Mouse (Mus musculus) intestine, embryonic 16.5 days (tissue): Measurements from ENCODE around the gene Mypop. TPM values are rescaled to one million over a fixed set of nuclear protein-coding genes. Genes with fewer than 3 reads are reported as not detected.

Experiments
- ATAC-seq: fragments of 200-750 bp; cut with Nextera tagmentation; 2 replicates; pipeline ENCODE4 v1.8.0; 2017; ENCODE audit warnings: moderate TSS enrichment, moderate library complexity
- H3K27ac ChIP-seq: fragments of 300-500 bp; sonication (generic); 2 replicates; pipeline ENCODE4 v1.5.1; 2014; ENCODE audit warnings: mild to moderate bottlenecking, low read length
- H3K27me3 ChIP-seq: fragments of 300-500 bp; sonication (generic); replicated peaks from 2 replicates; pipeline ENCODE4 v1.6.1; 2014; ENCODE audit warnings: low read length, control low read depth, mixed read lengths; ENCODE audit not compliant: control insufficient read depth, insufficient read depth
- H3K36me3 ChIP-seq: fragments of 300-500 bp; sonication (generic); 2 replicates; pipeline ENCODE4 v1.6.1; 2014; ENCODE audit warnings: low read length, control low read depth; ENCODE audit not compliant: control insufficient read depth, insufficient read depth
- H3K4me1 ChIP-seq: fragments of 300-500 bp; sonication (generic); 2 replicates; pipeline ENCODE4 v1.6.1; 2014; ENCODE audit warnings: low read length, control low read depth, mixed read lengths; ENCODE audit not compliant: control insufficient read depth, insufficient read depth
- H3K4me2 ChIP-seq: fragments of 300-500 bp; sonication (generic); 2 replicates; pipeline ENCODE4 v1.6.1; 2014; ENCODE audit warnings: low read depth, low read length, control low read depth
- H3K4me3 ChIP-seq: fragments of 300-500 bp; sonication (generic); 2 replicates; pipeline ENCODE4 v1.5.1; 2014; ENCODE audit warnings: mild to moderate bottlenecking, low read length
- H3K9ac ChIP-seq: fragments of 300-500 bp; sonication (generic); 2 replicates; pipeline ENCODE4 v1.6.1; 2014; ENCODE audit warnings: low read depth, low read length
- H3K9me3 ChIP-seq: fragments of 300-500 bp; sonication (generic); 2 replicates; pipeline ENCODE4 v1.6.1; 2016; ENCODE audit warnings: low read length, control low read depth; ENCODE audit not compliant: control insufficient read depth
- WGBS: fragments of 180-500 bp; shearing (Covaris S2); extraction: QIAGEN DNeasy Blood & Tissue Kit; methylation state at CpG from one replicate; pipeline ENCODE4 v1.1.7; 2014; 5-methylcytosine and 5-hydroxymethylcytosine counted together
- polyA plus RNA-seq: library from polyadenylated mRNA; unstranded; fragments of >200 nt; fragmentation: Nextera tagmentation; extraction: Ambion mirVana; gene quantifications from 2 replicates; pipeline ENCODE4 v1.2.1, GENCODE M21; 2015

Mypop gene
- polyA plus RNA-seq, 1 experiment from 2014 or later, result 1.7 TPM

DNA sequence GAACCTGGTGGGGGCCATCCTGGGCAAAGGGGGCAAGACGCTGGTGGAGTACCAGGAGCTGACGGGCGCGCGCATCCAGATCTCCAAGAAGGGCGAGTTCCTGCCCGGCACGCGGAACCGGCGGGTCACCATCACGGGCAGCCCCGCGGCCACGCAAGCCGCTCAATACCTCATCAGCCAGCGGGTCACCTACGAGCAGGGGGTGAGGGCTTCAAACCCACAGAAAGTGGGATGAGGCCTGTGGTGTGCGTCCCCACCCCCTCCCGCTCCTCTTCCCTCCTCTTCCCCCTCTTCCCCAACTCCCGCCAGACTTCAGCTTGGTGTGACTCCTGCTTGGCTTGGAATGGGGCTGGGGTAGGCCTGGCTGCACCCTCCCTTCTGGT is 32.7 kb upstream of the Mypop start:
- Histone ChIP-seq H3K27ac (no peak overlapping the region), H3K9me3 (no peaks in the 10 kb centered on the region), H3K4me3 (peak overlapping the region; percentile 71), H3K4me1 (peaks cover 16% of the 10 kb centered on the region), H3K9ac (peak overlapping the region; percentile 71), H3K4me2 (peak overlapping the region; percentile 99), H3K27me3 (peaks cover 61% of the 10 kb centered on the region), H3K36me3 (no peaks in the 10 kb centered on the region)
- peak; percentile 43 for ATAC-seq
- WGBS, result 4% methylated on average over 21 of the region's 21 CpGs

DNA sequence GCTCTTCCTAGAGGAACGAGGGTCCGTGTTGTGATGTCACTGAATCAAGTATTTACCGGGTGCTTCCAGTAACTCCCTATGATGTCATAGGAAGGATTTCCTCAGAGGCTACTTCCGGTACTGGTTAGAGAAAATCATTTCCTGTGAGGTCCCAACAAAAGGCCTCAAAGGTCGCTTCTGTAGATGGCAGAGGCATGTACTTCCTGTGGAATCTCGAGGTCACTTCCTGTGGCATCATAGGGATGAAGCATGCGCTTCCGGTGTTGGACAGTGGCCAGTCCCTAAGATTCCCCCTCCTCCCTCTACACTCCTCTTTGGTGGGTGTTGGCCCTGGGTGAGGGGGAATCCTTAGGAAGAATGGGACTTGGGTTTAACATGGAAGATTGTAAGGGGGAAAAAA is 31.6 kb upstream of the Mypop start:
- Histone ChIP-seq H3K27ac (0 out of 2 replicates have a peak overlapping the region, but pooled peaks have one; percentile 2), H3K36me3 (no peaks in the 10 kb centered on the region), H3K27me3 (peaks cover 69% of the 10 kb centered on the region), H3K4me2 (no peak overlapping the region), H3K4me3 (no peak overlapping the region), H3K9me3 (no peaks in the 10 kb centered on the region), H3K4me1 (peaks cover 18% of the 10 kb centered on the region), H3K9ac (no peak overlapping the region)
- no peak for ATAC-seq
- 43% methylated on average over 8 of the region's 8 CpGs for WGBS

- no peak overlapping the region; the same call in 1 of the 2 replicates for H3K9ac ChIP-seq
These were observed 28.8 kb upstream of the Mypop start for GRCm38 (mm10) chr7:18962171-18962792.

GRCm38 (mm10) chr7:18962795-18963194 is 28.2 kb upstream of the Mypop start:
- Histone ChIP-seq H3K27me3 (peaks cover 62% of the 10 kb centered on the region), H3K9me3 (no peaks in the 10 kb centered on the region), H3K9ac (no peak overlapping the region; the same call in 1 of the 2 replicates), H3K4me1 (peaks cover 13% of the 10 kb centered on the region), H3K4me2 (peak overlapping the region; percentile 39), H3K27ac (no peak overlapping the region), H3K4me3 (peak overlapping the region; percentile 20), H3K36me3 (no peaks in the 10 kb centered on the region)
- no peak for ATAC-seq
- 1% methylated on average over 20 of the region's 20 CpGs for WGBS

More at GRCm38 (mm10) chr7:18962171-18962792, 28.8 kb upstream of the Mypop start:
- Histone ChIP-seq H3K9me3 (no peaks in the 10 kb centered on the region), H3K4me3 (peak overlapping the region; percentile 20), H3K27me3 (peaks cover 67% of the 10 kb centered on the region), H3K27ac (no peak overlapping the region), H3K4me2 (peak overlapping the region; percentile 39), H3K4me1 (peaks cover 17% of the 10 kb centered on the region), H3K36me3 (no peaks in the 10 kb centered on the region)
- no peak for ATAC-seq
- WGBS, result 3% methylated on average over 17 of the region's 17 CpGs

DNA sequence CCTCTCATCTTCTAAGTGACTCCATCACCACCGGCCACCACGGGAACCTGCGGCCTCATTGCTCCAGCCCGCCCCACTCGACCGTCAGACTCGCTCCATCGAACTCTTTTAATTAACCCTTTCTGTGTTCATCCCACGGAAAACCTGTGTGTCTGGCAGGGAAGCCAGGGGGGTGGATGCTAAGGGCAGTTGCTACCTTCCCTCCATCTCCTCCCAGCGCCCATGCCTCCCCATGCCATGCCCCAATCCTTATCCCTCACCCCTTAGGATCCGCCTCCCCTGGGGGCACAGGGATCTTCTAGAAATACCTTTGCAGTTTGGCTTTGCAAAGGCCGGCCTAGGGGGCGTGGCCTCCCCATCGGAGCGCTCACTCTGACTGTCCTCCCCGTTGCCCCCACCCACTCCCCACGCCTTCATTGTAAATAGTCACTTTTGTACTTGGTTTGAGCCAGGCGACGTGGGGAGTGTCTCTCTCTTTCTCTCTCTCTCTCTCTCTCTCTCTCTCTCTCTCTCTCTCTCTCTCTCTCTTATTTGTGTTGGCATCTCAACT is 27.7 kb upstream of the Mypop start:
- peaks cover 12% of the 10 kb centered on the region for H3K4me1 ChIP-seq
- no peak overlapping the region for H3K4me3 ChIP-seq
- H3K27ac ChIP-seq, result no peak overlapping the region
- no peaks in the 10 kb centered on the region for H3K36me3 ChIP-seq
- ATAC-seq, result no peak
- peaks cover 59% of the 10 kb centered on the region for H3K27me3 ChIP-seq
- no peak overlapping the region for H3K9ac ChIP-seq
- no peaks in the 10 kb centered on the region for H3K9me3 ChIP-seq
- H3K4me2 ChIP-seq, result no peak overlapping the region
- 1% methylated on average over 19 of the region's 19 CpGs for WGBS

- WGBS, result 79% methylated on average over 5 of the region's 5 CpGs
- Histone ChIP-seq H3K4me2 (no peak overlapping the region), H3K36me3 (no peaks in the 10 kb centered on the region), H3K4me1 (peaks cover 9% of the 10 kb centered on the region), H3K9me3 (no peaks in the 10 kb centered on the region), H3K4me3 (no peak overlapping the region), H3K27me3 (peaks cover 44% of the 10 kb centered on the region), H3K27ac (no peak overlapping the region), H3K9ac (no peak overlapping the region)
- ATAC-seq, result no peak
These were observed 25.7 kb upstream of the Mypop start for GRCm38 (mm10) chr7:18965312-18965711.

GRCm38 (mm10) chr7:18967603-18968002 is 23.4 kb upstream of the Mypop start:
- Histone ChIP-seq H3K9ac (no peak overlapping the region), H3K4me2 (no peak overlapping the region), H3K4me1 (peaks cover 8% of the 10 kb centered on the region), H3K27ac (no peak overlapping the region), H3K4me3 (no peak overlapping the region), H3K36me3 (no peaks in the 10 kb centered on the region), H3K9me3 (0 out of 2 replicates have a peak, but pooled peaks cover 5% of the 10 kb centered on the region), H3K27me3 (peaks cover 22% of the 10 kb centered on the region)
- WGBS, result 9% methylated on average over 8 of the region's 8 CpGs
- ATAC-seq, result peak; percentile 53

DNA sequence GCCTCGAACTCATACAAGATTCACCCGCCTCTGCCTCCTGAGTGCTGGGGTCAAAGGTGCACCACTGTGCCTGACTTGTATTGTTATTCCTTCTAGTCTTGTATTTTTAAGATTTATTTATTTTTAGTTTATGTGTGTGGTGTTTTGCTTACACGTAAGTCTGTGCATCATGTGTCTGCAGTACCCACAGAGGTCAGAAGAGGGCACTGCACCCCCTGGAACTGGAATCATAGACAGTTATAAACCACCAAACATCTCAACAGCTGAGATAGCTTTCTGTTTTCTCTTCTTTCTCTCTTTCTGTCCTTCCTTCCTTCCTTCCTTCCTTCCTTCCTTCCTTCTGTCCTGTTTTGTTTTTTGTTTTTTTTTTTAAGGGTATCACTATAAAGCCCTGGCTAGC is 20.1 kb upstream of the Mypop start:
- ATAC-seq, result no peak
- Histone ChIP-seq H3K9ac (no peak overlapping the region), H3K27ac (no peak overlapping the region), H3K4me3 (no peak overlapping the region), H3K4me1 (no peaks in the 10 kb centered on the region), H3K4me2 (no peak overlapping the region), H3K27me3 (0 out of 2 replicates have a peak, but pooled peaks cover 2% of the 10 kb centered on the region), H3K36me3 (no peaks in the 10 kb centered on the region), H3K9me3 (0 out of 2 replicates have a peak, but pooled peaks cover 5% of the 10 kb centered on the region)
- WGBS, result 83% methylated on average over 3 of the region's 3 CpGs

DNA sequence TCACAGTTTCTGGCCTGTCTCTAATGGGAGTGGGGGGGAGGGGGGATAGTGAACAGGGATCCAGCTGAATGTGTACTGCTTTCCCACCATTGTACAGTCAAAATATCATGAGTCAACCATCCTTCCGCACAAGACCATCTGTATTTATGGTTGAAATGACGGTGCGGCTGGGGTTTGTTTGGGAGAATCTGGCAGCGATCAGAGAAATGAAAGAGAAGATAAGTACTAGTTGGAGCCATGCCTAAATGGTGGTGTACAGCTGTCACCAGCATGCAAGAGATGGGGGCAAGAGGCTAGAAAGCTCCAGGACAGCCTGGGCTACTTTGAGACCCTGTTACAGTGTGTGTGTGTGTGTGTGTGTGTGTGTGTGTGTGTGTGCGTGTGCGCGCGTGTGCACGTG is 12.7 kb upstream of the Mypop start:
- WGBS, result 72% methylated on average over 9 of the region's 9 CpGs
- Histone ChIP-seq H3K27me3 (0 out of 2 replicates have a peak, but pooled peaks cover 4% of the 10 kb centered on the region), H3K9ac (no peak overlapping the region), H3K9me3 (no peaks in the 10 kb centered on the region), H3K4me2 (no peak overlapping the region), H3K4me3 (no peak overlapping the region), H3K4me1 (no peaks in the 10 kb centered on the region), H3K27ac (no peak overlapping the region), H3K36me3 (no peaks in the 10 kb centered on the region)
- no peak for ATAC-seq
